Mouse (Mus musculus) heart, postnatal 0 days (tissue): ENCODE measurements at regions not wholly inside any gene's neighbourhood (a gene's known extent, or its start where the extent isn't known, plus 50 kb on each side); places are given as distances from the start of the nearest gene placed in this dataset.

Experiments used
- CTCF ChIP-seq: IDR thresholded peaks from 2 replicates; pipeline ENCODE4 v1.5.1; 2016; ENCODE audit warnings: antibody characterized with exemption, control low read depth, low read depth
- EP300 ChIP-seq: IDR thresholded peaks from 2 replicates; pipeline ENCODE4 v1.6.1; 2016; ENCODE audit warnings: antibody characterized with exemption, low read depth

- TF ChIP-seq CTCF (no peak), EP300 (no peak)
Observed at GRCm38 (mm10) chr19:36680322-36680721, 56.1 kb downstream of the Ppp1r3c start.
